ENCODE assay signal across 13 mouse cellular contexts in the genomic region with DNA sequence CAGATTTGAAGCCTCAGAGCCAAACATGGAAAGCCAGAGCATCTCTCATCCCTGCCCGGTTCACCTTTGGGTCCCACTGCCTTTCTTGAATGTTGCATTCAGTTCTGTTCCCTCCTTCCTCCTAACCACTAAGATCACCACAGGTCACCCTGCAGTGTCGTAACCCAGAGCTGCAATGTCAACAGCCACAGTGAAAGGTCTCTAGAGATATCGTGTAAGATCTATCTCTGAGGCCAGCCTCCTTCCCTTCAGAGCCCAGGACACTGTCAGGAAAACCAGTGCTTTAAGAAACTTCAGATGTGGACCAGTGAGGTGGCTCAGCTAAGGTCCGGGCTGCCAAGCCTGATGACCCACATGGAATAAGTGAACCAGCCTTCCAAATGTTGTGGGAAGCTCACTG. TPM values are rescaled to one million over a fixed set of nuclear protein-coding genes. Genes with fewer than 3 reads are reported as not detected.
DNase-seq lines count a peak whose midpoint lies in the region; ATAC-seq and TF ChIP-seq lines count a peak whose summit lies in the region.
"Had no signal": no experiment of that assay in that cellular context is flagged by ENCODE, and none has a peak within 500 bp of the region (broad histone marks: within the 10 kb centered on the region; RNA-seq: fewer than 3 reads in every experiment).

No protein-coding gene starts in this region.

- no peak for TF ChIP-seq POLR2A in lung, adult 2 months (IDR thresholded peaks at IDR 0.05; ENCODE audit: borderline replicate concordance, extremely low read depth, low read depth, low read length)
- TF ChIP-seq POLR2A in thymus, adult 2 months (IDR thresholded peaks at IDR 0.05; ENCODE audit: control insufficient read depth, extremely low read depth, insufficient read depth, low read length, poor library complexity): no peak

- no peaks in the 10 kb centered on the region for H3K9me3 ChIP-seq in heart, embryonic 12.5 days (replicated peaks)
- H3K9me3 ChIP-seq in limb, embryonic 11.5 days (ENCODE audit: control insufficient read depth, low read length): no peaks in the 10 kb centered on the region
- H3K9me3 ChIP-seq in stomach, embryonic 16.5 days (replicated peaks; ENCODE audit: control insufficient read depth, low read length): no peaks in the 10 kb centered on the region
- no peaks in the 10 kb centered on the region for H3K9me3 ChIP-seq in forebrain, embryonic 14.5 days (replicated peaks; ENCODE audit: control insufficient read depth, low read length)
- H3K9me3 ChIP-seq: midbrain, embryonic 12.5 days had no signal

- 0 out of 2 replicates have a peak overlapping the region, but pooled peaks have one; percentile 23 for H3K9ac ChIP-seq in heart, embryonic 12.5 days
- 0 out of 2 replicates have a peak overlapping the region, but pooled peaks have one; percentile 1 for H3K9ac ChIP-seq in limb, embryonic 11.5 days (ENCODE audit: low read length)
- peak overlapping the region; percentile 91 for H3K9ac ChIP-seq in stomach, embryonic 16.5 days (ENCODE audit: low read length)
- no peak overlapping the region for H3K9ac ChIP-seq in forebrain, embryonic 14.5 days (ENCODE audit: low read length)
- H3K9ac ChIP-seq: midbrain, embryonic 12.5 days had no signal

- 48% methylated on average over 4 of the region's 4 CpGs for WGBS in heart, embryonic 12.5 days
- 72% methylated on average over 4 of the region's 4 CpGs for WGBS in lung, adult 2 months
- WGBS in limb, embryonic 11.5 days: 67% methylated on average over 4 of the region's 4 CpGs
- 50% methylated on average over 4 of the region's 4 CpGs for WGBS in stomach, embryonic 16.5 days
- WGBS in forebrain, embryonic 14.5 days: 90% methylated on average over 4 of the region's 4 CpGs
- WGBS in thymus, adult 2 months: 27% methylated on average over 4 of the region's 4 CpGs

- peaks cover 11% of the 10 kb centered on the region; the same call in 1 of the 2 replicates for H3K36me3 ChIP-seq in heart, embryonic 12.5 days
- no peaks in the 10 kb centered on the region for H3K36me3 ChIP-seq in limb, embryonic 11.5 days (ENCODE audit: control insufficient read depth, insufficient read depth, low read length)
- no peaks in the 10 kb centered on the region for H3K36me3 ChIP-seq in stomach, embryonic 16.5 days (ENCODE audit: control insufficient read depth, insufficient read depth, low read length)
- H3K36me3 ChIP-seq in forebrain, embryonic 14.5 days (ENCODE audit: control insufficient read depth, insufficient read depth, low read length): no peaks in the 10 kb centered on the region
- H3K36me3 ChIP-seq in thymus, adult 2 months (ENCODE audit: control insufficient read depth, insufficient read depth, low read length): no peaks in the 10 kb centered on the region
- H3K36me3 ChIP-seq: midbrain, embryonic 12.5 days had no signal

- H3K27ac ChIP-seq in heart, embryonic 12.5 days (ENCODE audit: poor library complexity, severe bottlenecking): no peak overlapping the region
- no peak overlapping the region for H3K27ac ChIP-seq in limb, embryonic 11.5 days (replicated peaks; ENCODE audit: low read depth, low read length)
- peak overlapping the region; percentile 74 for H3K27ac ChIP-seq in stomach, embryonic 16.5 days (ENCODE audit: low read length)
- H3K27ac ChIP-seq in forebrain, embryonic 14.5 days (ENCODE audit: low read depth, low read length): no peak overlapping the region
- no peak overlapping the region for H3K27ac ChIP-seq in thymus, adult 2 months (ENCODE audit: control insufficient read depth, insufficient read depth, low read length)
- H3K27ac ChIP-seq: midbrain, embryonic 12.5 days had no signal

- H3K27me3 ChIP-seq in heart, embryonic 12.5 days (replicated peaks): peaks cover 25% of the 10 kb centered on the region; the same call in 1 of the 2 replicates
- no peaks in the 10 kb centered on the region for H3K27me3 ChIP-seq in limb, embryonic 11.5 days (ENCODE audit: control insufficient read depth, insufficient read depth, low read length)
- 0 out of 2 replicates have a peak, but pooled peaks cover 3% of the 10 kb centered on the region for H3K27me3 ChIP-seq in stomach, embryonic 16.5 days (ENCODE audit: control insufficient read depth, insufficient read depth, low read length)
- peaks cover 12% of the 10 kb centered on the region; the same call in 1 of the 2 replicates for H3K27me3 ChIP-seq in forebrain, embryonic 14.5 days (replicated peaks; ENCODE audit: control insufficient read depth, insufficient read depth, low read length)
- H3K27me3 ChIP-seq in thymus, adult 2 months (ENCODE audit: control insufficient read depth, insufficient read depth, low read length): peaks cover 2% of the 10 kb centered on the region; the same call in 1 of the 2 replicates

- TF ChIP-seq CTCF in lung, adult 2 months (IDR thresholded peaks at IDR 0.05; ENCODE audit: insufficient read depth, low read length): no peak
- no peak for TF ChIP-seq CTCF in thymus, adult 2 months (IDR thresholded peaks at IDR 0.05; ENCODE audit: borderline replicate concordance, control insufficient read depth, extremely low read depth, insufficient read depth, low read length, poor library complexity)

- no peak for ATAC-seq in heart, embryonic 12.5 days (ENCODE audit: insufficient number of reproducible peaks, low FRiP score)
- ATAC-seq in limb, embryonic 11.5 days (ENCODE audit: insufficient number of reproducible peaks, low FRiP score, low TSS enrichment, low read depth): no peak
- no peak for ATAC-seq in stomach, embryonic 16.5 days (ENCODE audit: insufficient read depth, low FRiP score)
- ATAC-seq in forebrain, embryonic 14.5 days: no peak

- DNase-seq in heart, adult 8-10 months (ENCODE audit: low spot score): no peak
- DNase-seq in lung, postnatal 36 days: peak; percentile 49
- no peak for DNase-seq in lung, adult 2 months
- DNase-seq in limb, embryonic 11.5 days (ENCODE audit: low spot score): no peak
- no peak for DNase-seq in forebrain, embryonic 14.5 days (ENCODE audit: low spot score)
- no peak for DNase-seq in thymus, adult 2 months
- DNase-seq: cerebellum, adult 18-20 months; layer of hippocampus, adult 9-11 months; retina, postnatal 1 day; thymus, adult 18-20 months had no signal

- peaks cover 71% of the 10 kb centered on the region for H3K4me1 ChIP-seq in heart, embryonic 12.5 days (replicated peaks)
- H3K4me1 ChIP-seq in lung, adult 2 months (ENCODE audit: control insufficient read depth, insufficient read depth, low read length): peaks cover 19% of the 10 kb centered on the region
- peaks cover 55% of the 10 kb centered on the region for H3K4me1 ChIP-seq in limb, embryonic 11.5 days (ENCODE audit: control insufficient read depth, insufficient read depth, low read length)
- H3K4me1 ChIP-seq in stomach, embryonic 16.5 days (ENCODE audit: control insufficient read depth, insufficient read depth, low read length): peaks cover 70% of the 10 kb centered on the region
- peaks cover 17% of the 10 kb centered on the region for H3K4me1 ChIP-seq in forebrain, embryonic 14.5 days (ENCODE audit: control insufficient read depth, insufficient read depth, low read length)
- no peaks in the 10 kb centered on the region for H3K4me1 ChIP-seq in thymus, adult 2 months (replicated peaks; ENCODE audit: control insufficient read depth, insufficient read depth, low read length)

- peak overlapping the region; percentile 98 for H3K4me2 ChIP-seq in heart, embryonic 12.5 days
- H3K4me2 ChIP-seq in limb, embryonic 11.5 days (ENCODE audit: low read depth, severe bottlenecking): peak overlapping the region; percentile 97; the same call in 1 of the 2 replicates
- peak overlapping the region; percentile 99 for H3K4me2 ChIP-seq in stomach, embryonic 16.5 days (ENCODE audit: low read depth, low read length)
- H3K4me2 ChIP-seq in forebrain, embryonic 14.5 days (ENCODE audit: low read length): no peak overlapping the region
- H3K4me2 ChIP-seq: midbrain, embryonic 12.5 days had no signal

- peak overlapping the region; percentile 68 for H3K4me3 ChIP-seq in heart, embryonic 12.5 days
- H3K4me3 ChIP-seq in lung, adult 2 months (replicated peaks; ENCODE audit: extremely low read depth, low read depth, low read length): no peak overlapping the region
- no peak overlapping the region for H3K4me3 ChIP-seq in limb, embryonic 11.5 days (ENCODE audit: low read depth, low read length)
- H3K4me3 ChIP-seq in stomach, embryonic 16.5 days (replicated peaks; ENCODE audit: low read length): peak overlapping the region; percentile 69
- H3K4me3 ChIP-seq in forebrain, embryonic 14.5 days (ENCODE audit: low read depth, low read length): no peak overlapping the region
- H3K4me3 ChIP-seq in thymus, adult 2 months (ENCODE audit: control insufficient read depth, insufficient read depth, low read length): no peak overlapping the region
- H3K4me3 ChIP-seq: midbrain, embryonic 12.5 days had no signal

RNA-seq across cellular contexts. Expression of a gene that starts 1.8 kb away (rescaled TPM):
- polyA plus RNA-seq in heart, embryonic 12.5 days (2016; fragmentation: Nextera tagmentation; extraction: Ambion mirVana): 107 TPM in 2 replicates
- 10 to 100 TPM; 10.2 to 16.8 (median 14.4) TPM for total RNA-seq in heart, adult 8-10 months (2022)
- 50.8 and 53.9 TPM in 2 replicates for polyA plus RNA-seq in lung, adult 2 months (2012; rRNA removed)
- 47.3 and 48.2 TPM in 2 replicates for polyA plus RNA-seq in limb, embryonic 11.5 days (2014; fragmentation: Nextera tagmentation; extraction: Ambion mirVana)
- polyA plus RNA-seq in stomach, embryonic 16.5 days (2015; fragmentation: Nextera tagmentation; extraction: Ambion mirVana): 180 and 191 TPM in 2 replicates
- polyA plus RNA-seq in forebrain, embryonic 14.5 days (2014; fragmentation: Nextera tagmentation; extraction: Ambion mirVana): 3.0 and 3.8 TPM in 2 replicates
- 32.1 and 33.8 TPM in 2 replicates for polyA plus RNA-seq in thymus, adult 2 months (2012; rRNA removed)

Comparison
In these comparisons a context has a peak if more than half of its experiments do, and no peak if none do; other contexts are left out.
1. H3K4me3 ChIP-seq: peak in heart, embryonic 12.5 days (single experiment) and stomach, embryonic 16.5 days (single experiment); none in lung, adult 2 months (single experiment), limb, embryonic 11.5 days (single experiment), forebrain, embryonic 14.5 days (single experiment) and thymus, adult 2 months (single experiment).